Mouse (Mus musculus): ENCODE measurements around the gene Fbxo11.

DNA sequence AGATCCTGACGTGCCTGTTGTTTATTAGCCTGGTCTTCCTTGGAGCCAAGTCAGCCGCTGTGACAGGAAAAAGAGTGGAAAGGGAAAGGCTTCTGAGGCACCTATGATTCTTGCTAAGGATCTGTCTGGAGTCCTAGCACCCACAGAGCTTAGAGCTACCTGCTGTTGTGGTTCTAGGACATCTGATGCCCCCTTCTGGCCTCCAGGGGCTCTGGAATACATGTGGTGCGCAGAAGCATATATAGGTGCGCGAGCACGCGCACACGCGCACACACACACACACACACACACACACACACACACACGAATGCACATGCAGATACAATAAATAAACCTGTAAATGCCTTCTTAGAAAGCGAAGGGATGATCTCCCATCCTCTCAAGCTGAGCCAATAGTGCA lies 20.9 kb upstream of the Fbxo11 start:
- TF ChIP-seq GATA1 (IDR thresholded peaks at IDR 0.05; ENCODE audit: borderline replicate concordance, low read length) (no peak), FLI1 (IDR thresholded peaks at IDR 0.05; ENCODE audit: low read length) (no peak)
